Mouse (Mus musculus) erythroblast, embryonic 14.5 days (primary cell): ENCODE data around the gene Pcsk2. TPM values are rescaled to one million over a fixed set of nuclear protein-coding genes. Genes with fewer than 3 reads are reported as not detected.

Source experiments
- H3K27me3 ChIP-seq: 2 replicates; pipeline ENCODE4 v1.6.1; 2012; ENCODE audit warnings: inconsistent platforms; ENCODE audit not compliant: control insufficient read depth
- H3K36me3 ChIP-seq: 2 replicates; pipeline ENCODE4 v1.6.1; 2012; ENCODE audit warnings: mild to moderate bottlenecking, inconsistent platforms; ENCODE audit not compliant: control insufficient read depth
- H3K4me1 ChIP-seq: 2 replicates; pipeline ENCODE4 v1.6.1; 2012; ENCODE audit warnings: inconsistent platforms; ENCODE audit not compliant: control insufficient read depth
- H3K4me3 ChIP-seq: replicated peaks from 2 replicates; pipeline ENCODE3; 2012; ENCODE audit warnings: moderate library complexity, mild to moderate bottlenecking, inconsistent platforms
- H3K9me3 ChIP-seq: 2 replicates; pipeline ENCODE4 v1.6.1; 2012; ENCODE audit warnings: low read length, inconsistent platforms, mixed read lengths; ENCODE audit not compliant: control insufficient read depth
- GATA1 ChIP-seq: IDR thresholded peaks from 2 replicates; pipeline ENCODE4 v1.6.1; 2012; ENCODE audit warnings: low read length, inconsistent platforms, mixed read lengths
- TAL1 ChIP-seq: IDR thresholded peaks from 3 replicates; pipeline ENCODE4 v1.6.1; 2012; ENCODE audit warnings: low read length, inconsistent platforms, mixed read lengths
- polyA plus RNA-seq: library from polyadenylated mRNA; stranded (reverse); fragments of >175 nt; gene quantifications from 2 replicates; pipeline ENCODE4 v1.2.3, GENCODE M21; 2012

Pcsk2 gene
- polyA plus RNA-seq, 1 experiment: not detected

DNA sequence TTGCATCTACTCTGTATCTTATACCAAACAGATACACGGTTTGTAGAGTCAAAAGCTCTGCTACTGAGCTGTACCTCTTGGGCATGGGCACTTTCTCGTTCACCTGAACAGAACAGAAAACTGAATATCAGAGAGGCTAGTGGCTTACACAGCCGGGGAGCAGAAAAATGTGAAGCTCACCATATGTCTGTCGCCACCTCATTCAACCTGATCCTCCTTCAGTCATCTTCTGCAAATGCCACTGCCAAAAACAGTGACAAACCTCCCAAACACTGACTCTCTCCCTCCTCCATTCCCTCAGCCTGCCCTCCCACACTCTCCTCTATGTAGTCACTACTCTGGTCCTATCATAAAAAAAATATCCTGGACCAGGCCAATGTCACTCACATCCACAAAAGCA is 165.9 kb downstream of the Pcsk2 start:
- TF ChIP-seq GATA1: no peak
- no peak for TF ChIP-seq TAL1
- Histone ChIP-seq H3K4me1 (no peaks in the 10 kb centered on the region), H3K4me3 (no peak overlapping the region), H3K36me3 (no peaks in the 10 kb centered on the region), H3K9me3 (no peaks in the 10 kb centered on the region), H3K27me3 (no peaks in the 10 kb centered on the region)

DNA sequence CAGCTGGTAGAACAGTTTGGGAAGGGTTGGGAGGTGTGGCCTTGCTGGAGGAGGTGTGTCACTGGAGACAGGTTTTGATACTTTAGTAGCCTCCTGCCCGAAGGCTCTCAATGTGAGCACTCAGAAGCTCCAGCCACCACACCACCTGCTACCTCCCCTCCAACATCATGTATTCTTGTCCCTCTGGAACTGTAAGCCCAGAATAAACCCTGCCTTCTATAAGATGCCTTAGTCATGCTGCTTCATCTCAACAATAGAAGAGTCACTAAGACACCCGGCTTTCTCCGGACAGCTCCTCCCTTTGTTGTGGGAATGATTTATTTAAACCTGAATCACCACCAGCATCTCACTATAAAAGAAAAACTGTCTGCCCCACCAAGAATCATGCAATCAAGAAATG is 166.9 kb downstream of the Pcsk2 start:
- Histone ChIP-seq H3K4me1 (no peaks in the 10 kb centered on the region), H3K27me3 (no peaks in the 10 kb centered on the region), H3K4me3 (no peak overlapping the region), H3K9me3 (no peaks in the 10 kb centered on the region), H3K36me3 (no peaks in the 10 kb centered on the region)
- no peak for TF ChIP-seq TAL1
- TF ChIP-seq GATA1: no peak

DNA sequence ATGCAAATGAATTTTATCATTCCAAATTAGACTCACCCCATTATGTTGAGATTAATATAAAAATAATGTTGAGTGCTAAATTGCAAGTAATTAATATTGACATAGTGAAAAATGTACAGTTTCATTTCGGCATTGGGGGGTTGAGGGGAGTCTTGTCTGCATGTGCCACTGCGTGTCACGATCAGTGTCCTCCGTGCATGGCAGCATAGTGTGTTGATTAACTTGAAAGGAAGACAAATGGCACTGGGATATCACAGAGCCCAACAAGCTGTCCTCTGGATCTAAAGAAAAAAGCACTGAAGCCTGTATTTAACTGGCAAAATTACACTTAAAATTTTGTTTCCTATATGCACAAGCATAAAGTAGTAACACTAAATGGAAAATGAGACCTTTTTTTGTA is 167.9 kb downstream of the Pcsk2 start:
- no peak overlapping the region for H3K4me3 ChIP-seq
- no peaks in the 10 kb centered on the region for H3K36me3 ChIP-seq
- no peaks in the 10 kb centered on the region for H3K9me3 ChIP-seq
- H3K27me3 ChIP-seq: no peaks in the 10 kb centered on the region
- H3K4me1 ChIP-seq: no peaks in the 10 kb centered on the region
- TF ChIP-seq TAL1 (no peak), GATA1 (no peak)

DNA sequence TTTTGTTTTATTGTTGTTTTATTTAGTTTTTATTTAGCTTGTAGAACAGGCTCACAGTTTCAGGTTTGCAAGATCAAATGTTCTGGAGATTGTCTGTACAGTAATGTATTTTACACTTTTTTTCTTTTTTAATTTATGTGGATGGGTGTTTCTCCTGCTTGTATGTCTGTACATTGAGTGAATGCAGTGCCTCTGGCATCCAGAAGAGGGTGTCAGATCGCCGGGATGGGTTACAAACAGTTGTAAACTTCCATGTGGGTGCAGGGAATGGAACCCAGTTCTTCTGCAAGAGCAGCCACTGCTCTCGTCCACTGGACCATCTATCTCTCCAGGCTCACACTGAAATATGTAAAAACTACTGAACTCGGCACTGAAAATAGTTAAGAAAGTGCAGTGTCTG is 169.2 kb downstream of the Pcsk2 start:
- Histone ChIP-seq H3K9me3 (no peaks in the 10 kb centered on the region), H3K36me3 (no peaks in the 10 kb centered on the region), H3K4me1 (no peaks in the 10 kb centered on the region), H3K4me3 (no peak overlapping the region), H3K27me3 (no peaks in the 10 kb centered on the region)
- no peak for TF ChIP-seq TAL1

DNA sequence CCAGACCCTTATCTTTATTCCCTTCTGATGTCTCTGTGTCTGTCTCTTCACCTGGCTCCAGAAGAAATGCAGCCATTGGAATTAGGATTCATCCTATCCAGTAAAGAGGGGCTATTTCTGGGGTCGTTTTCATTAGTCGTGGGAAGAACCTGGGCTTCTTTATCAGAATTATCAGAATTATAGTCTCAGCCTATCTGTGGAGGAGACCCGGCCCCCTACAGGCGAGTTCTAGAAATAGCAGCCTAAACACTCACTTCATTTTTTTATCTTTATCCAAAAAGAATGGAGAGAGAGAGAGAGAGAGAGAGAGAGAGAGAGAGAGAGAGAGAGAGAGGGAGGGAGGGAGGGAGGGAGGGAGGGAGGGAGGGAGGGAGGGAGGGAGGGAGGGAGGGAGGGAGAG is 177.3 kb downstream of the Pcsk2 start:
- no peak for TF ChIP-seq GATA1
- TF ChIP-seq TAL1: no peak
- H3K27me3 ChIP-seq: no peaks in the 10 kb centered on the region
- no peaks in the 10 kb centered on the region for H3K36me3 ChIP-seq
- H3K4me3 ChIP-seq: no peak overlapping the region
- H3K9me3 ChIP-seq: no peaks in the 10 kb centered on the region
- H3K4me1 ChIP-seq: no peaks in the 10 kb centered on the region

DNA sequence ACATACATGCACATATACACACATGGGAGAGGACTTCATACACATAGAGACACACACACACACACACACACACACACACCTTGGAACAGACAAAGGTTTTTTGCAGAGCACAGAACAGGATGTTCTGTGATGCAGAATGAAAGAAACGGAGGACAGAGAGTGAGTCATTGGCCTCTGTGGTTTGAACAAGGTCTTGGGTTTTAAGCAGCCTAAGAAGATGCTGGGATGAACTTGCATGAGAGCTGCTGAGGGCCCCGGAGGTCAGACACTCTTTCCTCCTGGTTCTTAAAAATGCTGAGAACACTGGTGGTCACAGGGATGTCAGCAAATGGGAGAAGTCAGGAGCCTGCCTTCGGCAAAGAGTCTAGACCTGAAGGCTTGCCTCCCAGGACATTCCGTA is 178.1 kb downstream of the Pcsk2 start:
- no peaks in the 10 kb centered on the region for H3K4me1 ChIP-seq
- TF ChIP-seq TAL1: no peak
- no peak for TF ChIP-seq GATA1

DNA sequence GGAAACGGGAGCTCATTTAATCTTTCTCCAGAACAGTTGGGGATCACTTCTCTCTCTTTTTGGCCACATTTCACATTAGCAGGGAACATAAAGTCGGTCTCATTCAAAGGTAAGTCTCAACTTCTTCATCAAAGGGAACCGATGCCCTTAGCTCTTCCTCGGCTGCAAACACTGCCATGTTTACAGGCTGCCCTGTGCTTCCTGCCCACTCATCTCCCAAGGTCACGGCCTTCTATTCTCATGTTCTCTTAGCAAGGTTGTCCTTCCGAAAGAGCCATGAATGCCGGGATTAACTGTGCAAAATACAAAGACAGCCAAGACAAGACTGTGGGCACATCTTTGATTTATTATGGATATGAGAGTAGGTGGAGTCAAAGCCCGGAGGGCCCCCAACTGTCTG is 178.8 kb downstream of the Pcsk2 start:
- H3K36me3 ChIP-seq: no peaks in the 10 kb centered on the region
- H3K4me3 ChIP-seq: no peak overlapping the region
- no peaks in the 10 kb centered on the region for H3K9me3 ChIP-seq
- H3K4me1 ChIP-seq: no peaks in the 10 kb centered on the region
- TF ChIP-seq TAL1: no peak
- no peak for TF ChIP-seq GATA1
- H3K27me3 ChIP-seq: no peaks in the 10 kb centered on the region

More for the DNA sequence above, 178.1 kb downstream of the Pcsk2 start:
- Histone ChIP-seq H3K4me3 (no peak overlapping the region), H3K27me3 (no peaks in the 10 kb centered on the region), H3K9me3 (no peaks in the 10 kb centered on the region), H3K36me3 (no peaks in the 10 kb centered on the region)

DNA sequence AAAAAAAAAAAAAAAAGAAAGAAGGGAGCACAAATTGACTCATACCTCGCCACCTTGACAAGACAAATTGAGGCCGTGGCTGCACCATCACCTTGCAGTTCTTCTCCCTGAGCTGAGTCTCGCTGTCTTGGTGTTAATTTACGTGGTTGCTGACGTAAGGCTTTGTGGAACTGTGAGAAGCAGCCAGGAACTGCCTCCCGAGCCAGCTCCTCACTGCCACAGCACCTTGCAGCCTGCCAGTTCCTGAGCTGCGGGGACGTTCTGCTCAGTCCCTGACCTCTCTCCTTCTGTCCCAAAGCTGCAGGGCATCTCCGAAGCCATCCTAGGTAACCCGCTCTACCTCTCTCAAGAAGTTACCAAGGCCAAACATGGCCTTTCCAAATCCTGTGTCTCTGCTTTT is 186.5 kb downstream of the Pcsk2 start:
- no peak for TF ChIP-seq TAL1
- TF ChIP-seq GATA1: no peak
- no peaks in the 10 kb centered on the region for H3K4me1 ChIP-seq
- H3K36me3 ChIP-seq: no peaks in the 10 kb centered on the region
- no peaks in the 10 kb centered on the region for H3K9me3 ChIP-seq
- H3K27me3 ChIP-seq: no peaks in the 10 kb centered on the region
- no peak overlapping the region for H3K4me3 ChIP-seq

DNA sequence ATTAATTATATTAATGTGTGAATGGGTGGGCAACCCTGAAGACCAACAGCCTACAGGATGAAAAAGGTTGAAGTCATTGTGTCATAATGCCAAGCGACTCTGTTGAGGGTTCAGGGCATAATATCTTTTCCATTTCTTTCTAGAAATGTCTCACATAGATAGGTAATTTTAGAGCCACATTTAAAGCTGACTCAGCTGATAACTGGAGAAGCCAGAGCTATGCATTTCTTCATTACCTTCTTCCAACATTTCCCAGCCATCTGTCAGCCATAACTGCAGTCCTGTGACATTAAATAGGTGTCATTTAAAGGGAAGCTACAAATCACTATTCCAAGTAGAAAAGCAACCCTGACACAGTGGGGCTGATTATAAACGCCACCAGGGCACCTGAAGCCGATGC is 189.5 kb downstream of the Pcsk2 start:
- H3K4me3 ChIP-seq: no peak overlapping the region
- H3K4me1 ChIP-seq: no peaks in the 10 kb centered on the region
- no peaks in the 10 kb centered on the region for H3K9me3 ChIP-seq
- no peaks in the 10 kb centered on the region for H3K27me3 ChIP-seq
- no peaks in the 10 kb centered on the region for H3K36me3 ChIP-seq
- TF ChIP-seq GATA1 (no peak), TAL1 (no peak)

DNA sequence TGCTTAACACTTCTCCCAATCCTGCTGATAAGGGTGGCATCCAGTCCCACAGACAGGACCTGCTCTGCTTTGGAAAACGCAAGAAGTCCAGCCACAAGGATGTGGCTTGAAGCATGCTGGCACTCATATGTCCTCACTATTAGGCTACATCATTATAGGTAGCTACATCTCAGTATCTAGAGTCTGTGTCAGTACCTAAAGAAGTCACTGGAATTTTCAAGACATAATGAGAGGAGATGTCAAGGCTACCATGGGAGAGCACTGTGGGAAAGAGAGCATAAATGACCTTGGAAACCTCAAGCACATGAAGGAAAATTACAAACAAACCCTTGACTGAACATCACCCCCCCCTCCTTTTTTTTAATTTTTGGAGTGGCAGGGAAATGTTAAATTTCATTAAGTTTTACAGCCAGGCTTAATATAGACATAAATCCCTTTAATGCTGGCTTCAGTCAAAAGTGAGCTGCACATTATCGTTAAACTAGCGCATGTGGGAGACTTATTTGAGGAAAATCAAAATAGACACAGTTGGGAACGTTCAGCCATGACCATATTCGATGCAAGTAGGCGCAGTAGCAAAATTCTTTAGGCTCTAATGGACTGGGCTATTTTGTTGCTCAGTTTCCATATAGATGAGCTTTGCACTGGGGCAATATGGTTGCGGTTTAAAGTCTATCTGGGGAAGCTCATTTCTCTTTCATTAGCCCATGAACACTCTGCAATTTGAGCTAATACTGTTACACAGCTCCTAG is 193.7 kb downstream of the Pcsk2 start:
- H3K4me3 ChIP-seq: no peak overlapping the region
- no peak for TF ChIP-seq TAL1
- no peak for TF ChIP-seq GATA1
- no peaks in the 10 kb centered on the region for H3K4me1 ChIP-seq
- H3K36me3 ChIP-seq: no peaks in the 10 kb centered on the region
- H3K9me3 ChIP-seq: no peaks in the 10 kb centered on the region
- H3K27me3 ChIP-seq: no peaks in the 10 kb centered on the region
